Mouse (Mus musculus): Measurements from ENCODE around the gene Gm10401.

Gm10401 gene

GRCm38 (mm10) chr5:115070457-115070856 is 27.6 kb downstream of the Gm10401 start:
- no peak for DNase-seq (ENCODE audit: low read depth)

GRCm38 (mm10) chr5:115069611-115070010 is 28.5 kb downstream of the Gm10401 start:
- DNase-seq (ENCODE audit: low read depth): no peak

DNA sequence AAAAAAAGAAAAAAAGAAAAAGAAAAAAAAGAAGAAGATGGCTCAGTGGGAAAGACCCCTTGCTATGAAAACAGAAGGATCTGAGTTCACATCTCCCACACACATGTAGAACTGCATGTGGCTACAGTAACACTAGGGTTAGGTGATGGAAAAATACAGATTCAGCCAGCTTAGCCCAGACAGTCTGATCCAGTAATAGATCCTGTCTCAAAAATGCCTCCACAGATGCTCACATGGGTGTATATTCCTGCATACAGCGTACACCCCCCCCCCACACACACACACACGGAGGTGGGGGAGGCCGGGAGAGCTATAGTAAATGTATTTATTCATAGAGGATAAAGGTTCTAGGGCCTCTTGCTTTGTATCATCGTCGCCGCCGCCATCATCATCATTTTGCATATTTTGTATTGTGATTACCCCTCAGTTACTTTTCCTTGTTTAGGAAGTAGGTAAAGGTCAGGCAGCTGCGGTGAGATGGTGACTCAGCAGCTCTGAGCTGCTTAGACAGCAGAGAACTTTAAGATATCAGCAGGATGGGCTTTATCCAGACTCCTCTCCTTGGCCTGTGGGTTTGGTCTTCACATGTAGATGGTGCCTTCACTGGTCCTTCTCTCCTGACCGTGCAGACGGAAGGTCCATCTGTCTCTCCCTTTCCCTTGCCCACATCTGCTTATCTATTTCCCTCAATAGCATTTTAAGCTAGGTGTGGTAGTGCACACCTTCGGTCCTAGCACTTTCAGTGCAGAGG is 29.2 kb downstream of the Gm10401 start:
- DNase-seq (ENCODE audit: low read depth): no peak

- no peak for DNase-seq (ENCODE audit: low read depth)
Measured at GRCm38 (mm10) chr5:115066245-115066644, 31.9 kb downstream of the Gm10401 start.

- no peak for DNase-seq (ENCODE audit: low read depth)
Measured at GRCm38 (mm10) chr5:115063391-115063790, 34.7 kb downstream of the Gm10401 start.

- no peak for DNase-seq (ENCODE audit: low read depth)
Measured at GRCm38 (mm10) chr5:115062566-115062965, 35.5 kb downstream of the Gm10401 start.

- no peak for DNase-seq (ENCODE audit: low read depth)
Measured at GRCm38 (mm10) chr5:115060977-115061376, 37.1 kb downstream of the Gm10401 start.

DNA sequence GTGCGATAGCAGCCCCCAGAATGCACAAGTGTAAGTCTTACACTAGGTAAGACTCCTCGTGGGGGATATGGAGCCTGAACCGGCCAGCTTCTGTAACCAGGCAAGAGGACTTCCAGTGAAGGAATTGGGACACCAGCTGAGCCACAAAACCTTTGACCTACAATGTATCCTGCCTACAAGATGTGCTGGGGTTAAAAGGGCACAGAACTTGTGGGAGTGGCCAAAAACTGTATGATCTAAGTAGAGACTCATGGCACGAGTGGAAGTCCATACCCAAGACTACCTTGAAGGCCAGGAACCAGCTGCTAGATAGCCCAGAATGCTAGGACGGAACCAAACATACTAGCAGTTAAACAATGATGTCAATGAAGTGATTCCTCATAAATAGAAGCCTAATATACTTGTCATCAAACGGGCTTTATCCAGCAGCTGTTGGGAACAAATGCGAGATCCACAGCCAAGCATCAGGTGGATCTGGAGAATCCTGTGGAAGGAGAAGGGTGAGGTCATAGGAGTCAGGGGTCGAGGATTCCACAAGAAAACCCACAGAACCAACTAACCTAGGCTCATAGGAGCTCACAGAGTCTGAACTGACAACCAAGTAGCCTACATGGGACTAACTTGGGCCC is 37.9 kb downstream of the Gm10401 start:
- DNase-seq (ENCODE audit: low read depth): no peak

- peak; percentile 40 for DNase-seq (ENCODE audit: low read depth)
Measured at GRCm38 (mm10) chr5:115058584-115059297, 39.4 kb downstream of the Gm10401 start.

- DNase-seq (ENCODE audit: low read depth): no peak
Measured at GRCm38 (mm10) chr5:115057153-115057552, 40.9 kb downstream of the Gm10401 start.

DNA sequence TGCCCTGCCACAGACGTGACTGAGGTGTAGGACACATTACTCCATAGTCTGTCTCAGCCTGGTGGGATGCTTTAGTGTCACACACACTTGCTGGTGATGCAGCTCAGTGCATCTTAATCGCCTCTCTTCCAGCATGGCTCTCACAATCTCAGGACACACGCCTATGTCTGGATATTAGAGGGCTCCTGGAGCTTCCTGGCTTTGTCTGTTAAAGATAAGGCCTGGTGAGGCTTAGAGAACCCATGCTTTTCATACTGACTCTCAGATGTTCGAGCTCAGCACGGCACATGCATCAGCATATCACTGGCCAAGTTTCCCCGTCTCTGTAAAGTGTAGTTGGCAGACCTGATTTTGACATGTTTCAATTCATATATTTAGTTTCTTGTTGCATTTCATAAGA is 42.7 kb downstream of the Gm10401 start:
- no peak for DNase-seq (ENCODE audit: low read depth)

GRCm38 (mm10) chr5:115053791-115054396 is 44.2 kb downstream of the Gm10401 start:
- DNase-seq (ENCODE audit: low read depth): no peak

- no peak for DNase-seq (ENCODE audit: low read depth)
Measured at GRCm38 (mm10) chr5:115052546-115052945, 45.5 kb downstream of the Gm10401 start.

- no peak for DNase-seq (ENCODE audit: low read depth)
Measured at GRCm38 (mm10) chr5:115050776-115051175, 47.3 kb downstream of the Gm10401 start.

DNA sequence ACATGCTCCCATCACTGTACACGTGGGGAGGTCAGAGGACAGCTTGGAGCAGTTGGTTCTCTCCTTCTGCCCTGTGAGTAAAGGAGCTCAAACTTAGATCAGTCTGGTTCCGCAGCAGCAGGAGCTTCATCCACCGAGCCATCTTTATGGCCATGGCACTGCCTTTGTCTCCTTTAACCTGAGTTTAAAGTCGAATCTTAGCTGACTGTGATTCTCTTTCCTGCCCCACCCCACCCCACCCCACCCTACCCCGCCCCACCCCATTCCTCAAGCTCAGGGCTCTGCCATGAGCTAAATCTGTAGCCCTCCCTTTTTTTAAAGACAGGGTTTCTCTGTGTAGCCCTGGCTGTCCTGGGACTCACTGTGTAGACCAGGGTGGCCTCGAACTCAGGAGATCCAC is 48.4 kb downstream of the Gm10401 start:
- no peak for DNase-seq (ENCODE audit: low read depth)
